Mouse (Mus musculus) inflammation-experienced regulatory T-cells, adult 16 weeks (primary cell): ENCODE results near the gene Atf7ip2. TPM values are rescaled to one million over a fixed set of nuclear protein-coding genes. Genes with fewer than 3 reads are reported as not detected.

Source experiments
- polyA plus RNA-seq: library from polyadenylated mRNA; unstranded; fragments of 100-300 nt; shearing (Covaris generic); gene quantifications from one replicate; pipeline ENCODE4 v1.2.1, GENCODE M21; 2017

The Atf7ip2 gene
- polyA plus RNA-seq = not detected

DNA sequence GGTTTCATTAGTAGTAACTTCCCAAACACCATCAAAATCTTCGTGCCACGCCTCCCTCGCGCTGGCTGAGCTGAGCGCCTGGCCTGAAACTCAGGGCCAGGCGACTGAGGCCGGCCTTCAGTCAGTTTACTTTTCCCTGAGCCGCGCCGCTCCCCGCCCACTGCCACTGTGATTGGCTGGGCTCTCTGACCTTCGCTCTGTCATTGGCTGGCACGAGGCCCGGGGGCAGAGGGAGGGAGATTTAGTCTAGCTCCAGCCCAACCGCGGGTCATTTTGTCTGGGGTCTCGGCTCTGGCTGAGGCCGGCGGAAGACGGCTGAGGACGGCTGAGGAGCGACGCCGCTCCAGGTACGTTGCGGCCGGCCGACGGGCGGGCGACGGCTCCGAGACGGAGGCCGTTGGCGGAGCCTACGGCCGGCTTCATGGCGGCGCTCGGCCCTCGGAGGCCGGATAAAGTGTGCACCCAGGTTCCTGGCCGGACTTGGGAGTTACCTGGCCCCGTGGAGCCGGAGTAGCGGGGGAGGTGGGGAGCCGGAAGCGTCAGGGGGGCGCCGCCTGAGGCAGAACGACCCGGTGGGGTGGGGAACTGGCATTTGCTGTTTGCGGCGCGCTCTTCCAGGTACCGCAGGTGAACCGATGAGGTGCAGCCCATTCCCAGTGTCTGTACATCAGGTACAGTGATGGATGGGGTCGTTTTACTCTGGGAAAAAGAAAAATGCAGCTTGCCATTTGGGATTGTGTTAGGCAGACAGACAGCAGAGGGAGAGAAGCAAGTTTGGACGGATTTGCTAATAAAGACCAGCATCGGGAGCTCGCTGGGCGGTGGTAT is at the start of gene Atf7ip2:
Gene Atf7ip2 (plus strand): TSS at position 34 of the 828 bp plus-strand sequence.

GRCm38 (mm10) chr16:10170005-10170404 is 22.5 kb upstream of the Atf7ip2 start, which contains the start of gene Rpl39l:
Gene Rpl39l (plus strand): TSS chr16:10170226.

Other genes with a start within 250 kb of the Atf7ip2 start
- not detected for gene Grin2a, start 197.2 kb upstream of the Atf7ip2 start, polyA plus RNA-seq
- 0.77 TPM for gene Rpl39l, start 22.5 kb upstream of the Atf7ip2 start, polyA plus RNA-seq
- not detected for gene Emp2, start 121.3 kb downstream of the Atf7ip2 start, polyA plus RNA-seq
- not detected for gene Tekt5, start 202.8 kb downstream of the Atf7ip2 start, polyA plus RNA-seq
- 70.4 TPM for gene Nubp1, start 219.2 kb downstream of the Atf7ip2 start, polyA plus RNA-seq